Mouse (Mus musculus) stomach, postnatal 0 days (tissue): Measurements from ENCODE around the gene A630023A22Rik. TPM values are rescaled to one million over a fixed set of nuclear protein-coding genes. Genes with fewer than 3 reads are reported as not detected.

Experiments
- ATAC-seq: fragments of 200-750 bp; cut with Nextera tagmentation; 2 replicates; pipeline ENCODE4 v1.8.0; 2017; ENCODE audit not compliant: low FRiP score, low TSS enrichment
- DNase-seq: peaks from one replicate; pipeline ENCODE4 v3.0.0-alpha.2; 2016; ENCODE audit warnings: low spot score
- H3K27ac ChIP-seq: fragments of 300-500 bp; sonication (generic); replicated peaks from 2 replicates; pipeline ENCODE4 v1.5.1; 2014; ENCODE audit warnings: mild to moderate bottlenecking, control low read depth
- H3K27me3 ChIP-seq: fragments of 300-500 bp; sonication (generic); 2 replicates; pipeline ENCODE4 v1.6.1; 2014; ENCODE audit warnings: low read length; ENCODE audit not compliant: control insufficient read depth, insufficient read depth
- H3K36me3 ChIP-seq: fragments of 300-500 bp; sonication (generic); 2 replicates; pipeline ENCODE4 v1.6.1; 2014; ENCODE audit warnings: low read length, mixed read lengths; ENCODE audit not compliant: control insufficient read depth, insufficient read depth
- H3K4me1 ChIP-seq: fragments of 300-500 bp; sonication (generic); replicated peaks from 2 replicates; pipeline ENCODE4 v1.6.1; 2014; ENCODE audit warnings: antibody characterized with exemption; ENCODE audit not compliant: control insufficient read depth, insufficient read depth
- H3K4me2 ChIP-seq: fragments of 300-500 bp; sonication (generic); replicated peaks from 2 replicates; pipeline ENCODE4 v1.6.1; 2014; ENCODE audit warnings: low read depth, mild to moderate bottlenecking, control low read depth, moderate library complexity
- H3K4me3 ChIP-seq: fragments of 300-500 bp; sonication (generic); 2 replicates; pipeline ENCODE4 v1.5.1; 2014; ENCODE audit warnings: low read depth, low read length, control low read depth
- H3K9ac ChIP-seq: fragments of 300-500 bp; sonication (generic); 2 replicates; pipeline ENCODE4 v1.6.1; 2014; ENCODE audit warnings: mild to moderate bottlenecking, low read length, control low read depth, mixed read lengths
- H3K9me3 ChIP-seq: fragments of 300-500 bp; sonication (generic); 2 replicates; pipeline ENCODE4 v1.6.1; 2016; ENCODE audit warnings: low read length; ENCODE audit not compliant: control insufficient read depth
- CTCF ChIP-seq: IDR thresholded peaks from 2 replicates; pipeline ENCODE4 v1.5.1; 2016; ENCODE audit warnings: antibody characterized with exemption, low read depth, mild to moderate bottlenecking, moderate library complexity
- EP300 ChIP-seq: optimal IDR thresholded peaks from 2 replicates; pipeline ENCODE3; 2016; ENCODE audit warnings: antibody characterized with exemption
- WGBS: fragments of 180-500 bp; shearing (Covaris S2); extraction: QIAGEN DNeasy Blood & Tissue Kit; methylation state at CpG from one replicate; pipeline ENCODE4 v1.1.7; 2014; 5-methylcytosine and 5-hydroxymethylcytosine counted together
- polyA plus RNA-seq: library from polyadenylated mRNA; unstranded; fragments of >200 nt; fragmentation: Nextera tagmentation; extraction: Ambion mirVana; gene quantifications from 2 replicates; pipeline ENCODE4 v1.2.1, GENCODE M21; 2015

The A630023A22Rik gene
- polyA plus RNA-seq, 1 experiment from 2014 or later, result 0.15 TPM

GRCm38 (mm10) chr14:34050101-34050779 is 52.3 kb downstream of the A630023A22Rik start:
- Histone ChIP-seq H3K9me3 (no peaks in the 10 kb centered on the region), H3K36me3 (no peaks in the 10 kb centered on the region), H3K4me3 (no peak overlapping the region), H3K27ac (no peak overlapping the region), H3K4me2 (no peak overlapping the region), H3K9ac (no peak overlapping the region), H3K27me3 (no peaks in the 10 kb centered on the region), H3K4me1 (no peaks in the 10 kb centered on the region)
- DNase-seq (no peak), ATAC-seq (no peak)
- TF ChIP-seq CTCF (no peak), EP300 (no peak)
- 77% methylated on average over 5 of the region's 5 CpGs for WGBS

- H3K36me3 ChIP-seq, result no peaks in the 10 kb centered on the region
- no peak overlapping the region for H3K9ac ChIP-seq
- H3K4me3 ChIP-seq, result no peak overlapping the region
- 55% methylated on average over 3 of the region's 3 CpGs for WGBS
- H3K27me3 ChIP-seq, result no peaks in the 10 kb centered on the region
- TF ChIP-seq EP300, result no peak
- no peak for TF ChIP-seq CTCF
- no peak for ATAC-seq
- H3K4me2 ChIP-seq, result no peak overlapping the region
- no peaks in the 10 kb centered on the region for H3K9me3 ChIP-seq
- no peak overlapping the region for H3K27ac ChIP-seq
- no peak for DNase-seq
- no peaks in the 10 kb centered on the region for H3K4me1 ChIP-seq
These were observed 59.2 kb downstream of the A630023A22Rik start for GRCm38 (mm10) chr14:34043341-34043740.

GRCm38 (mm10) chr14:34041241-34041640 is 61.3 kb downstream of the A630023A22Rik start:
- no peak overlapping the region for H3K4me2 ChIP-seq
- no peaks in the 10 kb centered on the region for H3K4me1 ChIP-seq
- DNase-seq (no peak), ATAC-seq (no peak)
- H3K9ac ChIP-seq, result no peak overlapping the region
- no peak overlapping the region for H3K4me3 ChIP-seq
- no peak overlapping the region for H3K27ac ChIP-seq
- H3K9me3 ChIP-seq, result no peaks in the 10 kb centered on the region
- no peaks in the 10 kb centered on the region for H3K27me3 ChIP-seq
- no peak for TF ChIP-seq EP300
- 82% methylated on average over 4 of the region's 4 CpGs for WGBS
- no peaks in the 10 kb centered on the region for H3K36me3 ChIP-seq

GRCm38 (mm10) chr14:34033841-34034610 is 68.5 kb downstream of the A630023A22Rik start:
- Histone ChIP-seq H3K9ac (no peak overlapping the region), H3K4me2 (no peak overlapping the region), H3K27ac (no peak overlapping the region), H3K9me3 (no peaks in the 10 kb centered on the region), H3K36me3 (no peaks in the 10 kb centered on the region), H3K27me3 (no peaks in the 10 kb centered on the region), H3K4me1 (no peaks in the 10 kb centered on the region), H3K4me3 (no peak overlapping the region)
- 85% methylated on average over 8 of the region's 8 CpGs for WGBS
- TF ChIP-seq CTCF (no peak), EP300 (no peak)
- ATAC-seq (no peak), DNase-seq (no peak)

- H3K4me3 ChIP-seq, result no peak overlapping the region
- H3K36me3 ChIP-seq, result no peaks in the 10 kb centered on the region
- 46% methylated on average over 2 of the region's 2 CpGs for WGBS
- H3K27me3 ChIP-seq, result no peaks in the 10 kb centered on the region
- H3K9me3 ChIP-seq, result no peaks in the 10 kb centered on the region
- ATAC-seq (no peak), DNase-seq (no peak)
- no peak overlapping the region for H3K4me2 ChIP-seq
- no peak for TF ChIP-seq EP300
- TF ChIP-seq CTCF, result no peak
- H3K4me1 ChIP-seq, result no peaks in the 10 kb centered on the region
- H3K27ac ChIP-seq, result no peak overlapping the region
- H3K9ac ChIP-seq, result no peak overlapping the region
These were observed 75.8 kb downstream of the A630023A22Rik start for GRCm38 (mm10) chr14:34026710-34027109.

- no peak for TF ChIP-seq CTCF
- TF ChIP-seq EP300, result no peak
- Histone ChIP-seq H3K9ac (no peak overlapping the region), H3K4me2 (no peak overlapping the region), H3K9me3 (no peaks in the 10 kb centered on the region), H3K36me3 (no peaks in the 10 kb centered on the region), H3K4me1 (no peaks in the 10 kb centered on the region), H3K27ac (no peak overlapping the region), H3K4me3 (no peak overlapping the region), H3K27me3 (no peaks in the 10 kb centered on the region)
- DNase-seq (no peak), ATAC-seq (no peak)
- 87% methylated on average over 2 of the region's 2 CpGs for WGBS
These were observed 85.6 kb downstream of the A630023A22Rik start for GRCm38 (mm10) chr14:34016938-34017337.
